Mouse (Mus musculus) induced T-regulatory cell, adult 2 months (primary cell): ENCODE data around the gene Trmt2a.

ENCODE experiments used
- DNase-seq: peaks from one replicate; pipeline ENCODE4 v3.0.0-alpha.2; 2012; ENCODE audit warnings: low read depth

Trmt2a gene

GRCm38 (mm10) chr16:18289067-18289588 lies 40.6 kb downstream of the Trmt2a start, which contains the start of gene Dgcr8:
Gene Dgcr8 (minus strand): TSS chr16:18289246.
- peak; percentile 97 for DNase-seq

- peak; percentile 29 for DNase-seq
These were observed 41.1 kb downstream of the Trmt2a start for GRCm38 (mm10) chr16:18289614-18290013.
